Mouse (Mus musculus): Measurements from ENCODE around the gene Tm4sf19.

DNA sequence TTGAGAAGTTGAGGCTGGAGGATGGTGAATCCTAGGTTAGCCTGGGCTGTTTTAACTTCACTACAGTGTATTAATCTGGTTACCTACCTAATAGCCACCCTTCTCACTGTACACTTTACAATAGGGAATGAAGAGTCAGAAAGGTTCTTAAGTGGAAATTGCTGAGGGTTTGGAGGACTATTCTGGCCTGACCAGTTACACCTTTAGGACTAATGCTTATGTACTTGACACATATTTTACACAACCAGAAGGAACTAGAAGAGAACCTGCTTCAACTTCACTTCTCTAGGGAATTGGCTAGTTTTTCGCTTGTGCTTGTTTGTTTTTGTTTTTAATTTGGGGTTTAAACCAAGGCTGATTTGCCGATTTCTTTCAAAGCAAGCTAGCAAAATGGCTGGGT lies 32.8 kb downstream of the Tm4sf19 start:
- no peak for TF ChIP-seq CTCF (IDR thresholded peaks at IDR 0.05; ENCODE audit: low read depth)
- TF ChIP-seq EP300 (optimal IDR thresholded peaks at IDR 0.05): no peak

Data from stomach, postnatal 0 days (tissue).